Mouse (Mus musculus) CD8-positive naive resting alpha-beta T cell, adult 57 days (primary cell): Measurements from ENCODE around the gene Bmp8a. TPM values are rescaled to one million over a fixed set of nuclear protein-coding genes. Genes with fewer than 3 reads are reported as not detected.

ENCODE experiments used
- total RNA-seq: library from RNA; stranded (reverse); gene quantifications from one replicate; pipeline ENCODE4 v1.2.4, GENCODE M21; 2023

Bmp8a gene
- 0.34 TPM for total RNA-seq

GRCm38 (mm10) chr4:123342642-123343470 lies at the start of gene Bmp8a:
Bmp8a (minus strand) TSS chr4:123343252.

DNA sequence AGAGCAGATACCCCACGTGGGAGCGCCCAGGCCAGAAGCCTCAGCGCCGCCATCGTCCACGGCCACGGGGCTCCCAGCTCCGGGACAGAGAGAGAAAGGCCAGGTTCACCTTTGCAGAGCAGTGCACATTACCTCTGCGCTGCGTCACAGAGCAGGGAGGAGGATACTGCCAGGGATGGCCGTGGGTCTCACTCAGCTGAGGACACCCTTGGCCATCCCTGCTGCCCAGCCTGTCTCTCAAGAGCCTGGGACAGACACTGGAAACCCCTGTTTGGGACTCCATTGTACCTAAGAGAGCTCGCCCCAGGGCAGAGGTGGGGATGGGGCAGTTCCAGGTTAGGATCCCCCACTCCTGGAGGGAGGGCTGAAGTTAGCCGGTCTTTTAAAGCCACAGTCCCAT lies 19.5 kb downstream of the Bmp8a start, which contains the start of gene Oxct2a:
TSS of gene Oxct2a (minus strand) at position 101 of the 400 bp plus-strand sequence.

Other genes starting within 250 kb of the Bmp8a start
- not detected for gene Bmp8b, start 238.1 kb downstream of the Bmp8a start, total RNA-seq
- not detected for gene Oxct2b, start 227.0 kb downstream of the Bmp8a start, total RNA-seq
- 55.5 TPM for gene Ppie, start 203.3 kb downstream of the Bmp8a start, total RNA-seq
- 1.6 TPM for gene Hpcal4, start 160.0 kb downstream of the Bmp8a start, total RNA-seq
- not detected for gene Nt5c1a, start 141.7 kb downstream of the Bmp8a start, total RNA-seq
- gene Heyl, start 109.7 kb downstream of the Bmp8a start, total RNA-seq = not detected
- gene Pabpc4, start 80.9 kb downstream of the Bmp8a start, total RNA-seq = 73.9 TPM
- not detected for gene Oxct2a, start 19.6 kb downstream of the Bmp8a start, total RNA-seq